Mouse (Mus musculus): ENCODE data around the gene Abt1. TPM values are rescaled to one million over a fixed set of nuclear protein-coding genes. Genes with fewer than 3 reads are reported as not detected.

The Abt1 gene
- polyA plus RNA-seq, 1 experiment from 2014 or later: 7.4 TPM

GRCm38 (mm10) chr13:23453362-23453862 is 29.7 kb upstream of the Abt1 start:
- H3K36me3 ChIP-seq (ENCODE audit: control insufficient read depth, insufficient read depth, low read length): no peaks in the 10 kb centered on the region
- H3K4me3 ChIP-seq (ENCODE audit: low read depth, low read length): peak overlapping the region; percentile 71
- peak overlapping the region; percentile 88 for H3K27ac ChIP-seq (replicated peaks)
- no peaks in the 10 kb centered on the region for H3K27me3 ChIP-seq (ENCODE audit: control insufficient read depth, insufficient read depth, low read length)
- H3K9ac ChIP-seq (ENCODE audit: low read length): peak overlapping the region; percentile 72
- peak; percentile 29 for TF ChIP-seq EP300 (optimal IDR thresholded peaks at IDR 0.05)
- no peak for TF ChIP-seq CTCF (IDR thresholded peaks at IDR 0.05; ENCODE audit: low read depth)
- no peaks in the 10 kb centered on the region for H3K4me1 ChIP-seq (replicated peaks; ENCODE audit: control insufficient read depth, insufficient read depth)
- H3K9me3 ChIP-seq (ENCODE audit: control insufficient read depth, low read length): no peaks in the 10 kb centered on the region
- peak overlapping the region; percentile 62 for H3K4me2 ChIP-seq (replicated peaks; ENCODE audit: low read depth)
- peak; percentile 68 for DNase-seq (ENCODE audit: low spot score)
- WGBS: under 1% methylated on average over 25 of the region's 25 CpGs
- peak; percentile 75 for ATAC-seq (ENCODE audit: low FRiP score, low TSS enrichment)

GRCm38 (mm10) chr13:23450398-23450797 is 26.7 kb upstream of the Abt1 start:
- Histone ChIP-seq H3K9me3 (ENCODE audit: control insufficient read depth, low read length) (no peaks in the 10 kb centered on the region), H3K27ac (replicated peaks) (no peak overlapping the region), H3K36me3 (ENCODE audit: control insufficient read depth, insufficient read depth, low read length) (no peaks in the 10 kb centered on the region), H3K4me1 (replicated peaks; ENCODE audit: control insufficient read depth, insufficient read depth) (no peaks in the 10 kb centered on the region), H3K9ac (ENCODE audit: low read length) (peak overlapping the region; percentile 9; the same call in 1 of the 2 replicates), H3K4me3 (ENCODE audit: low read depth, low read length) (peak overlapping the region; percentile 46), H3K4me2 (replicated peaks; ENCODE audit: low read depth) (peak overlapping the region; percentile 70), H3K27me3 (ENCODE audit: control insufficient read depth, insufficient read depth, low read length) (no peaks in the 10 kb centered on the region)
- under 1% methylated on average over 15 of the region's 15 CpGs for WGBS
- ATAC-seq (ENCODE audit: low FRiP score, low TSS enrichment): no peak
- DNase-seq (ENCODE audit: low spot score): peak; percentile 65
- TF ChIP-seq EP300 (optimal IDR thresholded peaks at IDR 0.05) (no peak), CTCF (IDR thresholded peaks at IDR 0.05; ENCODE audit: low read depth) (no peak)

- no peaks in the 10 kb centered on the region for H3K27me3 ChIP-seq (ENCODE audit: control insufficient read depth, insufficient read depth, low read length)
- no peaks in the 10 kb centered on the region for H3K36me3 ChIP-seq (ENCODE audit: control insufficient read depth, insufficient read depth, low read length)
- H3K27ac ChIP-seq (replicated peaks): 0 out of 2 replicates have a peak overlapping the region, but pooled peaks have one; percentile 25
- no peaks in the 10 kb centered on the region for H3K4me1 ChIP-seq (replicated peaks; ENCODE audit: control insufficient read depth, insufficient read depth)
- no peaks in the 10 kb centered on the region for H3K9me3 ChIP-seq (ENCODE audit: control insufficient read depth, low read length)
- WGBS: under 1% methylated on average over 24 of the region's 24 CpGs
- peak overlapping the region; percentile 38; the same call in 1 of the 2 replicates for H3K9ac ChIP-seq (ENCODE audit: low read length)
- peak; percentile 63 for DNase-seq (ENCODE audit: low spot score)
- H3K4me3 ChIP-seq (ENCODE audit: low read depth, low read length): peak overlapping the region; percentile 46
- no peak for TF ChIP-seq CTCF (IDR thresholded peaks at IDR 0.05; ENCODE audit: low read depth)
- TF ChIP-seq EP300 (optimal IDR thresholded peaks at IDR 0.05): no peak
- peak overlapping the region; percentile 70 for H3K4me2 ChIP-seq (replicated peaks; ENCODE audit: low read depth)
- no peak for ATAC-seq (ENCODE audit: low FRiP score, low TSS enrichment)
Observed at GRCm38 (mm10) chr13:23449235-23450095, 25.8 kb upstream of the Abt1 start.

GRCm38 (mm10) chr13:23448758-23449157 is 25.1 kb upstream of the Abt1 start:
- H3K36me3 ChIP-seq (ENCODE audit: control insufficient read depth, insufficient read depth, low read length): no peaks in the 10 kb centered on the region
- peak overlapping the region; percentile 46; the same call in 1 of the 2 replicates for H3K4me3 ChIP-seq (ENCODE audit: low read depth, low read length)
- ATAC-seq (ENCODE audit: low FRiP score, low TSS enrichment) (no peak), DNase-seq (ENCODE audit: low spot score) (no peak)
- H3K4me2 ChIP-seq (replicated peaks; ENCODE audit: low read depth): no peak overlapping the region
- 57% methylated on average over 3 of the region's 3 CpGs for WGBS
- no peaks in the 10 kb centered on the region for H3K27me3 ChIP-seq (ENCODE audit: control insufficient read depth, insufficient read depth, low read length)
- H3K9me3 ChIP-seq (ENCODE audit: control insufficient read depth, low read length): no peaks in the 10 kb centered on the region
- H3K27ac ChIP-seq (replicated peaks): 0 out of 2 replicates have a peak overlapping the region, but pooled peaks have one; percentile 24
- no peak for TF ChIP-seq EP300 (optimal IDR thresholded peaks at IDR 0.05)
- TF ChIP-seq CTCF (IDR thresholded peaks at IDR 0.05; ENCODE audit: low read depth): no peak
- H3K9ac ChIP-seq (ENCODE audit: low read length): no peak overlapping the region
- no peaks in the 10 kb centered on the region for H3K4me1 ChIP-seq (replicated peaks; ENCODE audit: control insufficient read depth, insufficient read depth)

GRCm38 (mm10) chr13:23446498-23446952 is 22.9 kb upstream of the Abt1 start:
- TF ChIP-seq EP300 (optimal IDR thresholded peaks at IDR 0.05) (peak; percentile 44), CTCF (IDR thresholded peaks at IDR 0.05; ENCODE audit: low read depth) (peak; percentile 9; the same call in 1 of the 2 replicates)
- DNase-seq (ENCODE audit: low spot score): peak; percentile 85
- Histone ChIP-seq H3K36me3 (ENCODE audit: control insufficient read depth, insufficient read depth, low read length) (no peaks in the 10 kb centered on the region), H3K27me3 (ENCODE audit: control insufficient read depth, insufficient read depth, low read length) (no peaks in the 10 kb centered on the region), H3K9ac (ENCODE audit: low read length) (peak overlapping the region; percentile 41; the same call in 1 of the 2 replicates), H3K4me1 (replicated peaks; ENCODE audit: control insufficient read depth, insufficient read depth) (no peaks in the 10 kb centered on the region), H3K4me2 (replicated peaks; ENCODE audit: low read depth) (peak overlapping the region; percentile 74), H3K4me3 (ENCODE audit: low read depth, low read length) (peak overlapping the region; percentile 64), H3K9me3 (ENCODE audit: control insufficient read depth, low read length) (no peaks in the 10 kb centered on the region), H3K27ac (replicated peaks) (peak overlapping the region; percentile 63; the same call in 1 of the 2 replicates)
- ATAC-seq (ENCODE audit: low FRiP score, low TSS enrichment): peak; percentile 80
- WGBS: under 1% methylated on average over 16 of the region's 16 CpGs
